Mouse (Mus musculus) liver, embryonic 14.5 days (tissue): ENCODE measurements around the gene Gm11213. TPM values are rescaled to one million over a fixed set of nuclear protein-coding genes. Genes with fewer than 3 reads are reported as not detected.

Experiments
- ATAC-seq: fragments of 200-750 bp; cut with Nextera tagmentation; 2 replicates; pipeline ENCODE4 v1.8.0; 2017; ENCODE audit warnings: moderate number of reproducible peaks, mild to moderate bottlenecking, moderate library complexity; ENCODE audit not compliant: insufficient read depth
- DNase-seq, 3 experiments: peaks; one replicate each; pipeline ENCODE4 v3.0.0-alpha.2; 2012 to 2013; ENCODE audit warnings: low read depth in 3 of 3, low spot score in 3 of 3
- H3K27ac ChIP-seq: fragments of 300-500 bp; sonication (generic); 2 replicates; pipeline ENCODE4 v1.5.1; 2014; ENCODE audit warnings: moderate library complexity, mild to moderate bottlenecking, control low read depth, inconsistent platforms
- H3K27me3 ChIP-seq: fragments of 300-500 bp; sonication (generic); 2 replicates; pipeline ENCODE4 v1.6.1; 2014; ENCODE audit warnings: mild to moderate bottlenecking, low read length, moderate library complexity; ENCODE audit not compliant: control insufficient read depth, insufficient read depth
- H3K36me3 ChIP-seq: fragments of 300-500 bp; sonication (generic); replicated peaks from 2 replicates; pipeline ENCODE4 v1.6.1; 2014; ENCODE audit warnings: low read depth; ENCODE audit not compliant: control insufficient read depth, insufficient read depth
- H3K4me1 ChIP-seq, 2 experiments: fragments of 200-500 bp in 1 of 2; fragments of 300-500 bp in 1 of 2; sonication (generic) in 1 of 2; replicated peaks; 2 replicates each; pipeline ENCODE4 v1.6.1; 2012 to 2014; ENCODE audit warnings: antibody characterized with exemption in 1 of 2, inconsistent platforms in 1 of 2, low read length in 1 of 2; ENCODE audit not compliant: control insufficient read depth in 2 of 2, insufficient read depth in 2 of 2
- H3K4me2 ChIP-seq: fragments of 300-500 bp; sonication (generic); 2 replicates; pipeline ENCODE4 v1.6.1; 2014; ENCODE audit warnings: low read depth, mild to moderate bottlenecking, control low read depth, moderate library complexity
- H3K4me3 ChIP-seq, 2 experiments: fragments of 200-500 bp in 1 of 2; fragments of 300-500 bp in 1 of 2; sonication (generic) in 1 of 2; 2 replicates each; pipeline ENCODE4 v1.5.1; 2012 to 2014; ENCODE audit warnings: low read depth in 2 of 2, low read length in 2 of 2, mild to moderate bottlenecking in 2 of 2, control low read depth in 1 of 2, inconsistent platforms in 1 of 2, moderate library complexity in 1 of 2; ENCODE audit not compliant: insufficient read depth in 1 of 2
- H3K9ac ChIP-seq: fragments of 300-500 bp; sonication (generic); replicated peaks from 2 replicates; pipeline ENCODE4 v1.6.1; 2014; ENCODE audit warnings: mild to moderate bottlenecking, control low read depth, moderate library complexity
- H3K9me3 ChIP-seq: fragments of 300-500 bp; sonication (generic); 2 replicates; pipeline ENCODE4 v1.6.1; 2016; ENCODE audit warnings: low read length, mixed read lengths; ENCODE audit not compliant: control insufficient read depth
- CTCF ChIP-seq: IDR thresholded peaks from 2 replicates; pipeline ENCODE4 v1.5.1; 2016; ENCODE audit warnings: antibody characterized with exemption, low read depth, control low read depth
- EP300 ChIP-seq: IDR thresholded peaks from 2 replicates; pipeline ENCODE4 v1.6.1; 2016; ENCODE audit warnings: antibody characterized with exemption, low read depth
- WGBS: fragments of 180-500 bp; shearing (Covaris S2); extraction: QIAGEN DNeasy Blood & Tissue Kit; methylation state at CpG from one replicate; pipeline ENCODE4 v1.1.7; 2014; ENCODE audit not compliant: insufficient replicate concordance; 5-methylcytosine and 5-hydroxymethylcytosine counted together
- polyA plus RNA-seq, 2 experiments: library from polyadenylated mRNA; depleted of rRNA in 1 of 2; stranded (reverse) in 1 of 2; unstranded in 1 of 2; fragments of >200 nt; fragmentation: Nextera tagmentation in 1 of 2; extraction: Ambion mirVana in 1 of 2; gene quantifications; 2 replicates each; pipeline versions ENCODE4 v1.2.1 to v1.2.3; 2012 to 2014

Gm11213 gene
- polyA plus RNA-seq, 2 experiments: not detected

GRCm38 (mm10) chr4:63608391-63608790, 3.3 kb upstream of the Gm11213 start:
- no peaks in the 10 kb centered on the region for H3K9me3 ChIP-seq
- no peak overlapping the region for H3K9ac ChIP-seq
- no peaks in the 10 kb centered on the region for H3K36me3 ChIP-seq
- ATAC-seq (no peak), DNase-seq (no peak)
- H3K27me3 ChIP-seq: no peaks in the 10 kb centered on the region
- no peak overlapping the region for H3K4me2 ChIP-seq
- no peak for TF ChIP-seq EP300
- TF ChIP-seq CTCF: no peak
- no peak overlapping the region for H3K27ac ChIP-seq
- 72% methylated on average over 7 of the region's 7 CpGs for WGBS
- H3K4me3 ChIP-seq: no peak overlapping the region
- H3K4me1 ChIP-seq: no peaks in the 10 kb centered on the region

DNA sequence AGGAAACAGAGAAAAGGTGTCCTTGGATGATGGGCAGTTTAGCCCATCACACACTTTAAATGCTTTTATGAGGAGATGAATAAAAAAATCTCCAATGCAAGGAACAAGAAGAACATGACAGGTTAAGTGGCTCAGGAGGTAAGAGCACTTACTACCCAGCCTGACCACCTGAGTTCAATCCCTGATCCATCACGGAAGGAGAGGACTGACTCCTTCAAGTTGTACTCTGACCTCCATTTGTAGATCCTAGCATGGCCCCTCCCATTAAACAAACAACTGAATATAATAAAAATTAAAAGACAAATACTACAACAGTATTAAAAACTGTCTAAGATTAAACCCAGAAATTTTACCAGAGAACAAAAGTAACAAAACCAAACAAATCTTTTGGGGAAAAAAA, 907 bp upstream of the Gm11213 start:
- no peak for TF ChIP-seq EP300
- no peak for TF ChIP-seq CTCF
- no peaks in the 10 kb centered on the region for H3K27me3 ChIP-seq
- 62% methylated on average over 1 of the region's 1 CpGs for WGBS
- no peak for ATAC-seq
- DNase-seq: no peak
- H3K4me1 ChIP-seq: no peaks in the 10 kb centered on the region
- H3K36me3 ChIP-seq: no peaks in the 10 kb centered on the region
- H3K9me3 ChIP-seq: no peaks in the 10 kb centered on the region
- H3K9ac ChIP-seq: no peak overlapping the region
- H3K4me3 ChIP-seq: no peak overlapping the region
- no peak overlapping the region for H3K27ac ChIP-seq
- H3K4me2 ChIP-seq: no peak overlapping the region

DNA sequence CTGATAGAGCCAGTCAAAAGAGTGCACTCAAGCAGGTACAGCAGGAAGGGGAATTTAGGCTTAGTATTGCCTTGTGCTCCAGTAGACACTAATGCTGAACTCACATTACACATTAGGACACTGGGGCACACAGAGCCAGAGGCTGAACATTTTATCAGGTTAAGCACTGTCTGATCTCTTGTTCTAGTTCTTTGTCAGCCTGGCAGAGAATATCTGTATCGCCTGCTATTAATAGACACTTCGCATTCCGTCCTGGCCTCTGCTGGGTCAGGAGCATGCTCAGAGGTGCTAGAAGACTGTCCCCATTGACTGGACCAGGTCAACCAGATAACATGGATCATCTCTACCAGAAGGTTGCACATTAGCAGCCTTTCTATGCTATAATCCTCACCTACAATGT, 484 bp upstream of the Gm11213 start:
- no peak overlapping the region for H3K9ac ChIP-seq
- H3K4me1 ChIP-seq: no peaks in the 10 kb centered on the region
- no peak overlapping the region for H3K27ac ChIP-seq
- no peaks in the 10 kb centered on the region for H3K27me3 ChIP-seq
- H3K4me2 ChIP-seq: no peak overlapping the region
- ATAC-seq: no peak
- H3K4me3 ChIP-seq: no peak overlapping the region
- H3K9me3 ChIP-seq: no peaks in the 10 kb centered on the region
- no peaks in the 10 kb centered on the region for H3K36me3 ChIP-seq
- WGBS: 71% methylated on average over 3 of the region's 3 CpGs
- TF ChIP-seq CTCF (no peak), EP300 (no peak)
- DNase-seq: no peak

DNA sequence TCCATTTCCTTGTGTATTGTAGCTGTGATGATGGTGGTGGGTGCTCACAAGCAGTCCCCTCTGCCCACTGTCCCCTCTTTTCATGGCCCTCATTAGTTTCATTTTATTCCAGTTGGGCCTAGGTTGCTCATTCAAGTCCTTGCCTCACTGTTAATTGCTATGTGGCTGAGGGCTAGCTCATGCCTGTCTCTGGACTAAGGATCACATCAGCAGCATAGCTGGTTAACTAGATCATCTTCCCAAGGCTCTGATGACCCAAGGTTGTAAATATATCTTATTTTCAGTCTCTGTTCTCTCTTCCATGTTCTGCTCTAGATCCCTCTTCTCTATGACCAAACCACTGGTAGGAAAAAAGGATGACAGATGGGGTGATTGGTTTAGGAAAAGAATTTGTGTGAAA, 3.8 kb downstream of the Gm11213 start:
- Histone ChIP-seq H3K4me2 (no peak overlapping the region), H3K4me3 (no peak overlapping the region), H3K27ac (no peak overlapping the region), H3K27me3 (no peaks in the 10 kb centered on the region), H3K9ac (no peak overlapping the region), H3K9me3 (no peaks in the 10 kb centered on the region), H3K36me3 (no peaks in the 10 kb centered on the region), H3K4me1 (no peaks in the 10 kb centered on the region)
- ATAC-seq (no peak), DNase-seq (no peak)
- TF ChIP-seq EP300 (no peak), CTCF (no peak)

- WGBS: 64% methylated on average over 6 of the region's 6 CpGs
- Histone ChIP-seq H3K9ac (no peak overlapping the region), H3K36me3 (no peaks in the 10 kb centered on the region), H3K27me3 (no peaks in the 10 kb centered on the region), H3K27ac (no peak overlapping the region), H3K4me1 (no peaks in the 10 kb centered on the region), H3K4me3 (no peak overlapping the region), H3K4me2 (no peak overlapping the region), H3K9me3 (no peaks in the 10 kb centered on the region)
- no peak for ATAC-seq
- no peak for TF ChIP-seq CTCF
- no peak for TF ChIP-seq EP300
- no peak for DNase-seq
These were observed 4.3 kb downstream of the Gm11213 start for GRCm38 (mm10) chr4:63600786-63601185.
